Mouse (Mus musculus) effector memory CD4-positive, alpha-beta T cell, adult 5 months (primary cell): Measurements from ENCODE around the gene Lama2. TPM values are rescaled to one million over a fixed set of nuclear protein-coding genes. Genes with fewer than 3 reads are reported as not detected.

Source experiments
- polyA plus RNA-seq: library from polyadenylated mRNA; unstranded; fragments of 100-300 nt; shearing (Covaris generic); gene quantifications from one replicate; pipeline ENCODE4 v1.2.1, GENCODE M21; 2017

Lama2 gene
- polyA plus RNA-seq, result not detected

DNA sequence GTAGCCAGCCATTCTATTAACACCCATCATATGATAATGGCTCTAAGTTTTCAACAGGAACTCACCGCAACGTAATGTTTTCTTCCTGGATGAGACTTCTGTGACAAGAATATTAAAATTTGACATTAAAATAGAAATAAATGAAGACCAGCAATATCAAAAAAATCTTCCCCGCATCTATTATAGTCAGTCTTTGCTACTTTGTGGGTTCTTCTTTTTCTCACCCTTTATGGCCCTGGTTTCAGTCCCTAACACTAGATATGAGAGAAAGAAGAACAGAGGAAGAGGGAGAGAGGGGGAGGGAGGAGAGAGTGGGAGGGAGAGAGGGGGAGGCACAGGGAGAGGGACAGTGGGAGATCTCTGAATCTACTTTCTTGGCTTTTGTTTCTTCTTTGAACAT, at the start of gene Lama2:
Lama2 (minus strand) TSS at position 101 of the 400 bp plus-strand sequence.

